Mouse (Mus musculus): Measurements from ENCODE around the gene Ehbp1. TPM values are rescaled to one million over a fixed set of nuclear protein-coding genes. Genes with fewer than 3 reads are reported as not detected.

The Ehbp1 gene
- total and polyA plus RNA-seq, 3 experiments, result 2.5 to 4.0 (median 3.1) TPM

GRCm38 (mm10) chr11:22267014-22267413, 75.1 kb downstream of the Ehbp1 start:
- no peak for TF ChIP-seq CHD1 (IDR thresholded peaks at IDR 0.05; ENCODE audit: low read depth, low read length)
- TF ChIP-seq E2F4 (IDR thresholded peaks at IDR 0.05; ENCODE audit: insufficient replicate concordance, low read depth, low read length), result no peak
- TF ChIP-seq MAZ (IDR thresholded peaks at IDR 0.05; ENCODE audit: low read depth, low read length), result no peak
- TF ChIP-seq USF2 (conservative IDR thresholded peaks at IDR 0.05; ENCODE audit: low read depth, low read length), result no peak
- TF ChIP-seq SIN3A (IDR thresholded peaks at IDR 0.05; ENCODE audit: low read length), result no peak
- no peak for TF ChIP-seq MAFK (IDR thresholded peaks at IDR 0.05; ENCODE audit: insufficient replicate concordance, low read length)
- no peak for TF ChIP-seq NRF1 (IDR thresholded peaks at IDR 0.05; ENCODE audit: low read depth, low read length)
- TF ChIP-seq USF1 (IDR thresholded peaks at IDR 0.05; ENCODE audit: low read depth, low read length), result no peak
- TF ChIP-seq JUND (conservative IDR thresholded peaks at IDR 0.05; ENCODE audit: low read depth, low read length), result no peak
- TF ChIP-seq BHLHE40 (IDR thresholded peaks at IDR 0.05; ENCODE audit: low read depth, low read length), result no peak
- no peak for TF ChIP-seq CHD2 (IDR thresholded peaks at IDR 0.05; ENCODE audit: low read length)
- TF ChIP-seq HCFC1 (IDR thresholded peaks at IDR 0.05; ENCODE audit: low read depth, low read length), result no peak
- no peak for TF ChIP-seq MXI1 (IDR thresholded peaks at IDR 0.05; ENCODE audit: low read depth, low read length)
- TF ChIP-seq ZMIZ1 (IDR thresholded peaks at IDR 0.05; ENCODE audit: low read depth, low read length), result no peak
- dilution Hi-C loops (cut with MboI; ENCODE audit: extremely low pct_ligation_motif_present, extremely low pct_unique_long_range_greater_than_20kb, low sequenced_read_pairs) (no loop called here), in situ Hi-C loops (cut with MboI; ENCODE audit: low pct_ligation_motif_present, low pct_unique_long_range_greater_than_20kb, low sequenced_read_pairs) (no loop called here)
- Histone ChIP-seq H3K36me3 (replicated peaks in 1 of 2; ENCODE audit: control insufficient read depth in 1 of 2, insufficient read depth in 1 of 2, low read length in 1 of 2) (no peaks in the 10 kb centered on the region), H3K27ac (ENCODE audit: insufficient read depth, low read depth) (no peak overlapping the region), H3K4me3 (replicated peaks in 1 of 3; ENCODE audit: low read depth in 2 of 3, low read length in 2 of 3, poor library complexity in 1 of 3) (no peak overlapping the region), H3K9me3 (replicated peaks; ENCODE audit: low read length) (peaks cover 2% of the 10 kb centered on the region), H3K9ac (ENCODE audit: insufficient read depth, low read depth) (no peak overlapping the region), H3K27me3 (replicated peaks) (no peaks in the 10 kb centered on the region), H3K79me2 (replicated peaks; ENCODE audit: control insufficient read depth, extremely low read depth, insufficient read depth, poor library complexity, severe bottlenecking) (no peaks in the 10 kb centered on the region), H3K4me2 (ENCODE audit: insufficient read depth, low read depth, poor library complexity, severe bottlenecking) (no peak overlapping the region), H3K4me1 (ENCODE audit: control insufficient read depth in 1 of 2, insufficient read depth in 2 of 2) (no peaks in the 10 kb centered on the region)
- no peak for DNase-seq (ENCODE audit: extremely low read depth)

GRCm38 (mm10) chr11:22255418-22255817, 86.7 kb downstream of the Ehbp1 start:
- in situ Hi-C loops (cut with MboI; ENCODE audit: low pct_ligation_motif_present, low pct_unique_long_range_greater_than_20kb, low sequenced_read_pairs), result no loop called here
- H3K27me3 ChIP-seq (replicated peaks), result no peaks in the 10 kb centered on the region
- no peaks in the 10 kb centered on the region for H3K79me2 ChIP-seq (replicated peaks; ENCODE audit: control insufficient read depth, extremely low read depth, insufficient read depth, poor library complexity, severe bottlenecking)

More at GRCm38 (mm10) chr11:22255418-22255817, 86.7 kb downstream of the Ehbp1 start:
- Histone ChIP-seq H3K9ac (ENCODE audit: insufficient read depth, low read depth) (no peak overlapping the region), H3K4me1 (ENCODE audit: control insufficient read depth in 1 of 2, insufficient read depth in 2 of 2) (peaks cover 3 to 24% of the 10 kb centered on the region in 2 experiments), H3K4me2 (ENCODE audit: insufficient read depth, low read depth, poor library complexity, severe bottlenecking) (0 out of 2 replicates have a peak overlapping the region, but pooled peaks have one; percentile 32), H3K36me3 (replicated peaks in 1 of 2; ENCODE audit: control insufficient read depth in 1 of 2, insufficient read depth in 1 of 2, low read length in 1 of 2) (no peaks in the 10 kb centered on the region), H3K9me3 (replicated peaks; ENCODE audit: low read length) (no peaks in the 10 kb centered on the region), H3K27ac (ENCODE audit: insufficient read depth, low read depth) (no peak overlapping the region), H3K4me3 (replicated peaks in 1 of 3; ENCODE audit: low read depth in 2 of 3, low read length in 2 of 3, poor library complexity in 1 of 3) (no peak overlapping the region)
- TF ChIP-seq ZC3H11A (IDR thresholded peaks at IDR 0.05; ENCODE audit: low read depth, low read length), result no peak
- TF ChIP-seq MEF2A (IDR thresholded peaks at IDR 0.05; ENCODE audit: borderline replicate concordance, low read depth, low read length), result 0 out of 2 replicates have a peak, but pooled peaks have one; percentile 17
- TF ChIP-seq BHLHE40 (IDR thresholded peaks at IDR 0.05; ENCODE audit: low read depth, low read length), result peak; percentile 42; the same call in 1 of the 2 replicates
- no peak for TF ChIP-seq SIN3A (IDR thresholded peaks at IDR 0.05; ENCODE audit: low read length)
- TF ChIP-seq JUN (IDR thresholded peaks at IDR 0.05; ENCODE audit: insufficient read depth, low read depth, low read length), result peak; percentile 38; the same call in 1 of the 2 replicates
- TF ChIP-seq JUND (conservative IDR thresholded peaks at IDR 0.05; ENCODE audit: low read depth, low read length), result peak; percentile 77
- TF ChIP-seq IRF4 (IDR thresholded peaks at IDR 0.05; ENCODE audit: low read depth, low read length), result peak; percentile 89
- TF ChIP-seq PAX5 (IDR thresholded peaks at IDR 0.05; ENCODE audit: low read length), result no peak
- peak; percentile 48 for DNase-seq (ENCODE audit: extremely low read depth)
- dilution Hi-C loops (cut with MboI; ENCODE audit: extremely low pct_ligation_motif_present, extremely low pct_unique_long_range_greater_than_20kb, low sequenced_read_pairs), result no loop called here

All from CH12.LX (cell line).